Mouse (Mus musculus) G1E (cell line): ENCODE results near the gene Sct.

Source experiments
- CTCF ChIP-seq: IDR thresholded peaks from 2 replicates; pipeline ENCODE4 v1.5.1; 2012; ENCODE audit warnings: low read depth, low read length, inconsistent platforms, mixed read lengths
- GATA2 ChIP-seq: IDR thresholded peaks from 2 replicates; pipeline ENCODE4 v1.6.1; 2012; ENCODE audit warnings: low read depth, low read length, inconsistent platforms, borderline replicate concordance
- POLR2AphosphoS5 ChIP-seq: IDR thresholded peaks from 2 replicates; pipeline ENCODE4 v1.6.1; 2012; ENCODE audit warnings: low read depth, low read length, inconsistent platforms; ENCODE audit not compliant: insufficient replicate concordance

GRCm38 (mm10) chr7:141263640-141264039 is 15.3 kb downstream of the Sct start:
- TF ChIP-seq CTCF (no peak), GATA2 (no peak), POLR2AphosphoS5 (no peak)
